Mouse (Mus musculus) adrenal gland, postnatal 4 days (tissue): ENCODE measurements around the gene Rbx1. TPM values are rescaled to one million over a fixed set of nuclear protein-coding genes. Genes with fewer than 3 reads are reported as not detected.
"Not testable (repeated sequence)": the region's sequence is repeated elsewhere in the genome, so short reads cannot be mapped to it uniquely, and the experiment has no call there.

Source experiments
- DNase-seq, 2 experiments: peaks; one replicate each; pipeline ENCODE4 v3.0.0; 2021 to 2022; ENCODE audit warnings: low spot score in 2 of 2, mixed read lengths in 2 of 2
- long read RNA-seq, 2 experiments: library from polyadenylated mRNA; stranded (forward); transcript quantifications; one replicate each; pipeline ENCODE4 v2.0.0; 2021
- total RNA-seq, 2 experiments: library from RNA; stranded (reverse); gene quantifications; 2 replicates each; pipeline ENCODE4 v1.2.3; 2021

Gene Rbx1
- 100 to 1,000 TPM; 154 to 155 TPM for total RNA-seq
- long read RNA-seq, experiment 1, transcript Rbx1-204 (5 exons, 651 nt), result minor isoform, 6 of 280 reads
- long read RNA-seq, experiment 1, transcript Rbx1-201 (5 exons, 1,675 nt), result major isoform, 245 of 280 reads
- long read RNA-seq, experiment 1, transcript Rbx1-203 (2 exons, 794 nt), result minor isoform, 22 of 280 reads
- long read RNA-seq, experiment 1, partial matches to known transcripts, result 5 of 280 reads
- long read RNA-seq, experiment 1, other reads (novel, unspliced or antisense), result 2 of 280 reads
- long read RNA-seq, experiment 2, transcript Rbx1-203 (2 exons, 794 nt), result minor isoform, 21 of 283 reads
- long read RNA-seq, experiment 2, transcript Rbx1-201 (5 exons, 1,675 nt), result major isoform, 233 of 283 reads
- long read RNA-seq, experiment 2, transcript Rbx1-204 (5 exons, 651 nt), result minor isoform, 13 of 283 reads
- long read RNA-seq, experiment 2, partial matches to known transcripts, result 10 of 283 reads
- long read RNA-seq, experiment 2, other reads (novel, unspliced or antisense), result 4 of 283 reads

DNA sequence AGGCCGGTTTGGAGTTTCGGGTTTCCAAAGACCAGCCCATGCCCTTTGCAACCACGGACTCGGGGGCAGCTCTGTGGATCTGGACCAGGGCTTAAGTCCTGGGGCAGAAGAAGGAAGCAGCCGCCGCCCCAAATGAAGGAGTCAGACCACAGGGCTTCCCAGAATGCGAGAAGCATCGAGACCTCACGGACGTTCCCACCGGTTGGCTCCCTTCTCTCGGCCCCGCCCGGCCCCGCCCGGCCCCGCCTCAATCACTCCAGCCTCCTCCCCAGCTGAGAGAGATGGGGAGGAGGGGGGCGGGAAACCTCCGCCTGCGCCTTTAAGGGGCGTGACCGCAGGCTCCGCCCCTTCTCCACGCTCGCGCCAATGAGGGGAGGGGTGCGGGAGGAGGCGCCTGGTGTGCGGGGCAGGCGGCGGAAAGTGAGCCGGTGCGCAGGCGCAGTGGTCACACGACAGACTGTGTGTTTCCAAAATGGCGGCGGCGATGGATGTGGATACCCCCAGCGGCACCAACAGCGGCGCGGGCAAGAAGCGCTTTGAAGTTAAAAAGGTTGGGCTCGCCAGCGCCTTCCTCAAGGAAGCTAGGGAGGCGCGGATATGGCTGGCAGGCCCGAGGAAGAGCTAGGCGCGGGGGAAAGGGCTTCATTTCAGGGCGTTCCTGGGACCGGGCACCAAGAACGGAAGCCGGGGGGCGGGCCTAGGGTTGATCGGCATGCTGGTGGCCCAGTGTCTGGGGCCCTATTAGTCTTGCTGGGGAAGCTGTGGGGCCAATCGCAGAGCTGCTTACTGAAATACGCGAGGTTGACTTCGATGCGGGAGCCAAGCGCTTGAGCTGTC is at the start of gene Rbx1:
TSS of gene Rbx1 (plus strand) at position 396 of the 837 bp plus-strand sequence.
- peak; percentile 97 to 98 for DNase-seq

DNA sequence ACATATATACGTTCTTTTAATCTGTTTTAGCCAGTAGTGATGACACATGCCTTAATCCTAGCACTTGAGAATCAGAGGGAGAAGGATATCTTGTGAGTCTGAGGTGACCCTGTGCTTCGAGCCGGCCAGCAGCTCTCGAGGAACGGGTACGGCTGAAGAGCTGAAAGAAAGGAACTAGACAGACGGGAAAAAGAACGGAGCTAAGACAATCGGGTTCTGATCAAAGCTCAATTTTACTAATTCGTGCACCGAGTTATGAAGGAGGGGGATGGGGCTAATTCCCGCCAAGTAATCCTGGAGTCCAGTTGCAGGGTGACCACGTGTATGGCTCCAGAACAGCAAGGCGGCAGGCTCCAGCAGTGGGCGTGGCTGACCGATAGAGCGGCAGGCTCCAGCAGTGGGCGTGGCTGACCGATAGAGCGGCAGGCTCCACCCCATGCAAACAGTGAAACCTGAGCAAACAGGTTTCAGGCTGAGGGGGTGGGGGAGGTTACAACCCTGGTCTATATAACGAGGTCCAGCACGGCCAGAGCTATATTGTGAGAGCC is 49.3 kb upstream of the Rbx1 start:
- peak in 1 of 2 experiments; percentile 33 for DNase-seq

DNA sequence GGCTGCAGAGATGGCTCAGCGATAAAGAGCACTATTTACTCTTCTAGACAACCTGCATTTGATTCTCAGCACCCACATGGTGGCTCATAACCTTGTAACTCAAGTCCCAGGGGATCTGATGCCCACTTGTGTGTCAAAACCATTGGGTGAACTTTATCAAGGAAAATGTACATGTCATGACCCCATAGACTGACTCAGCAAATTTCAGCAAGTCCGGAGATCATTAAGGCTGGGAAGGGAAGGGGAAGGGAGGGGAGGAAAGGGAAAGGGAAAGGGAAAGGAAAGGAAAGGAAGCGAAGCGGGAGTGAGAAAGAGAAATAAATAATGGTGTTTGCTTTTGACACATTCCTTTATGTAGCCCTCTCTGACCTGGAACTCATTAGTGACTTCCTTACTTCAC is 48.0 kb upstream of the Rbx1 start:
- no peak for DNase-seq

DNA sequence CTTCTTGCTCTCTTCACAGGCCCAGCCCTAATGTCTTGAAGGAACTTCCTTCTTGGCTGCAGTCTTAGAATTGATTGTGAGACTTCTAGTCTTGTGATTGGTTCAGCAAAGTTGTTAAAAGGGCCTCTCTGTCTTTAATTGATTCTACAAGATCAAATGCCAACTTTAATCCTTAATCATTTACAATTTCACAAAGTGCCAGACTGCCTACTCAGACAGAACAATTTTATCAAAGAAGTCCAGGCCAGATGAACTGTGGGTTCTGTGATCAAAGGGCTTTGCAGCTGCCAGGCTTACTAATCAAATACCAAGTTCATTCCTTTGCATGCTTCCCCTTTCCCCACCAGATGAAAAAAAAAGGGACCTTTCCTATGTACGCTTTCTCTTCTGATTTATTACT is 44.6 kb upstream of the Rbx1 start:
- no peak for DNase-seq

DNA sequence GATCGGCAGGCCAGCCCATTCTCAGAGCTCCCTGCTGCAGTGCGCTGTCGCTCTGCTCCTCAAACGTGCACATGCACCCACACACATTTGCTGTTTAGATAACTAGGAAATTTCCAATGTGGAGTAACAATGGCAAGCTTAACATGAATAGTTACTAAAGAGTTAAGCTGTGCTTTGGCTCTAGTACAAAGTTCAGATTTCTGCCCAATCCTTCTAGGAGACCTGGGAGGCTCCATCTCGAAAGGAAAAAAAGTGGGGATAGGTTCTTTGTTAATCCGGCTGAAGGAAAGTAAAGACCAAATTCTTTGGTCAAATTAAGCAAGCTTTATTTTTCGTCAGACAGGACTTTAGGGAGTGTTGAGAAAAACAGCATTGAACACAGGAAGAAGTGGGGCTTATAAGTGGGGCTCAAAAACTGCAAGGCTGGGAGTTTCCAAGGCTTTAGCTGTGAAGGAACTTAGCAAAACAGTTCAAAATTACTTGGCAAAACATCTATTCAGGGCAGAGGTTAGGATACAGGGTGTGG is 43.9 kb upstream of the Rbx1 start:
- DNase-seq, result no peak

DNA sequence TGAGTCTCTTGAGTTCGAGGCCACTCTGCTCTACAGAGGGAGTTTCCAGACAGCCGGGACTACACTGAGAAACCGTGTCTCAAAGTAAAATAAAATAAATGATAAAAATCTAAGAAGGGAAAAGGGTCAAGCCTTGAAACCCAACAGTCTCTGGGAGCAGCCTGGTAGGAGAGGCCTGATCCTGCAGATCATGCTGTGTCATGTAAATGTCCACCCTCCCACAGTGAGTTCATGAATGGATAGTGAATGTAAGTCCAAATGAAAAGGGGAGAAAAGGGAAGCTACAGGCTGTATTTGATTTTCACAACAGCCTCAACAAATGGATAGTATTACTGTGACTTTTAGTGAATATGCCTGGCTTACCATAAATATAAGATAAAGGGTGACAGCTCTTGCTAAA is 40.8 kb upstream of the Rbx1 start:
- DNase-seq, result no peak

DNA sequence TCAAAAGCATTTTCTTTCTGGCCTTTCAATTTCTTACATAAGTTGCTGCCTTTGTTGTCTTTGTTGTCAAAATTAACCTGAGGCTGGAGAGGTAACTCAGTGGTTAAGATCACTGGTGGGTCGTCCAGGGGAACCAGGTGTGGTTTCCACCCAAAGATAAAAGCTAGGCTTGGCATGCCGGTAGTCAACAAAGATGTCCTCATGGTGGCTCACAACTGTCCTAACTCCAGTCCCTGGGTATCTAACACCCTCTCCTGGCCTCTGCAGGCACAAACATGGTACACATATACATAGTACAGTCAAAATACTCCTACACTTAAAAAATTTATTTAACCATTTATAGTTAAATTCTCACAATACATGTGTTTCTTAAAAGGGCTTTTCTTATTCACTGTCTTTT is 38.1 kb upstream of the Rbx1 start:
- no peak for DNase-seq

DNA sequence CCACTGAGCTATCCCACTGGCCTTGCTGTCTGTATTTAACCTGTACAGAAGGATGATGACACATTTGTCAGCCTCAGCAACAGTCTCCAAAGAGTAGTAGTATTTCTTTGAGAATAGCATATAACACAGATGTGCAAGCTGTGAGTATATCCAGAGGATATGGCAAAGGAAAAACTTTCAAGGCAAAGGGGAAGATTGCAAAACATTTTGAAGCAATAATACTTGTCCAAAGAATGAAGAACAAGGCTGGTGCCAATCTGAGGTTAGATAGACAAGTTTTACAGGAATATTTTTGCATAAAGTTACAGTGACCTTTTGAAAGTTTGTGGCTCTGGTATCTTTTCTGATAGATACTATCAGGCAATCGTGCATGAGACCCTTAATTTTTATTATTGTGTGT is 34.9 kb upstream of the Rbx1 start:
- no peak for DNase-seq

DNA sequence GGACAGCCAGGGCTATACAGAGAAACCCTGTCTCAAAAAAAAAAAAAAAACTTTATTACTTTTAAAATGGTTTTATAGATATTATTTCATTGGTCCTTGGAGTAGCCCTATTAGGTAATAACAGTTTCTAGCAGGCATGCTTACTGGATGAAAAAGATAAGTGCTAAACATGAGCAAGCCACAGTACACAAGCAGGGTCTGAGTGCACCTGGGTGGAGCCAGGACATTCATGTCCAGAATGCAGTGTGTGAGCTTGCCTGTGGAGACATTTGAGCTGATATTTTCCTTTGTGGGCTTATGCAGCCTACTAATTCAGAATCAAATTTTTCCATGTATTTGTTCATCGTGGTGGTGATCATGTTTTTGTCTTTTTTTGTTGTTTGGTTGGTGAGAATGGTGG is 27.8 kb upstream of the Rbx1 start:
- DNase-seq, result no peak

DNA sequence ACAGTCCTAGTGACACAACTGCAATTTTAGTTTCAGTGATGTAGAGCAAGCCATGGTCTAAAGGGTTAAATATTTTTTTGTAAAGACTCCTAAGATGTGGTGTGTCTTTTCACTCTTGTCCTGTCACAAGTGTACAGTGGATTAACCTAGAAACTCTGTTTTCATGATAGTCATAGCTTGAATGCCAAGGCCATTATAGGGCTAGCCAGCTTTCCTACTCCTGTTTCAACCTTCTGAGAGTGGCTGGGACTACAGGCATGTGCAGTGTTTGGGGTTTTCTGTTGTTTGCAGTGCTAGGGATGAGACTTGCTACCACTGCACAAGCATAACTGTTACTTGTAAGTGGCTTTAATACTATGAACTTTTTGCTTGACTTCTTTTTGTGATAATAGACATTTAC is 26.9 kb upstream of the Rbx1 start:
- DNase-seq, result no peak

DNA sequence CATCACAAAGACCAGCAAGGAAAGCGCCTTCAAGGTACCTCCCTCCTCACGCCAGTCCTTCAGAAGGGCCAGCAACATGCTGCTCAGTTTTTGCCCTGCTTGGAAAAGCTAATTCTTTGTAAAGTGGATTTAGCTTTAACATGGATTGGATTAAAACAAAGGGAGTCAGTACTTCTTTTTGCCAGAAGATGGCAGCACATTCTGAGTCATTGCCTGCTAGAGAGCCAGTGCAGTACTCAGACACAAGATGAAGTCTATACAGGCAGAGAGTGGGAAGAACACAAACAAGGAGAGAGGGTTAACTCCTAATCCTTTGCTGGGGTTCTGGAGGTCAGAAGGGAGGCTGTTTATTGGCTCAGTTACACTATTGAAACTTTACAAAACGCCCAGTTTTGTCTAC is 17.6 kb upstream of the Rbx1 start:
- DNase-seq, result no peak

DNA sequence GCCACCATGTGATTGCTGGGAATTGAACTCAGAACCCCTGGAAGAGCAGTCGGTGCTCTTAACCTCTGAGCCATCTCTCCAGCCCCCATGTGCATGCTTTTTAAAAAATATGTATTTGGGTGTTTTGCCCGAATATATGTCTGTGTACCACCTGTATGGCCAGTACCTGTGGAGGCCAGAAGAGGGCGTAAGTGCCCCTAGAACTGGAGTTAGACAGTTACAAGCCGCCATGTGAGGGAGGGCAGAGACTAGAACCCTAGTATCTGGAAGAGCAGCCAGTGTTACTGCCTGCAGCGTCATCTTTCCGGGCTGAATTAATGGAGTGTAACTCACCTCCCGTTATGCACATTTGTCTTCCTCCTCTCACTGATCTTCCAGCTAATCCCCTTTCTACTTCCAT is 4.6 kb upstream of the Rbx1 start:
- DNase-seq, result no peak

DNA sequence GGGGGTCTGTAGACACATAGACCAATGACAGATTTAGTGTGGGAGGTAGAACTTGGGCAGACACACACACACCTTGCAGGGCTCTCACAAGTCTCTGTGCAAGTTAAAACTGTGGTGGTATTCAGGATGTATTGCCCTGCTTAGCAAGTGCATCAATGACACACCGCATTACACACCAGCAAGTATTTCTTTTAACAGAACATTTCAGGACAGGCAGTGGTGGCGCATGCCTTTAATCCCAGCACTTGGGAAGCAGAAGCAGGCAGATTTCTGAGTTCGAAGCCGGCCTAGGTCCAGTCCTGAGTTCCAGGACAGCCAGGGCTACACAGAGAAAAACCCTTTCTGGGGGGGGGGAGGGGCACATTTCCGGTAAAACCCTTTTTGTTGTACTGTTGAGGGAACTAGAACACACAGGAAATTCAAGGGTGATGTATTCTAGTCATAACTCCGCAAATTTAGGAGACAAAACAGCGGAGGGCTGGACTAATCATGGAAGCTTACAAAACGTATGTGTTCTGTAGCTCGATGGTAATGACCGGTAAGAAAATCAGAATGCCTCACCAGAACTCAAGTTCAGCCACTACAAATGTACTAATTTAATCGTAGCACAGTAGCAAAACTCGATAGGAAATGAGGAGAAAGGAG is 958 bp upstream of the Rbx1 start:
- no peak for DNase-seq

DNA sequence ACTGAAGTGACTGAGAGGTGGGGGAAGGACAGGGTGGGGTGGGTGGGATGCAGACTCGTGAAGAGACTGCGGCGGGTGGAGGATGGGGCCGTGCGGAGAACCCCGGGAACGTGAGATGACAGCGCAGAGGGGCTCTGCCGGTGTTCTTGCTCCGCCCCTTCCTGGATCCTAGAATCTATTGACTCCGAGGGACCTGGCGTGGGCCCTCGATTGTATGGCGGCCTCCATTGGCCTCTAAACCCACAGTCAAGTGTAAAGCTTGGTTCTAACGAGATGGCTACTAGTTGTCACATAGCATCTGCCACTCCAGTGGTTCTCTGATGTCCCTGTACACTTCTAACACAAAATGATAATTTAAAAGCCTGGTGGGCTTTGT is 630 bp downstream of the Rbx1 start:
- no peak for DNase-seq

DNA sequence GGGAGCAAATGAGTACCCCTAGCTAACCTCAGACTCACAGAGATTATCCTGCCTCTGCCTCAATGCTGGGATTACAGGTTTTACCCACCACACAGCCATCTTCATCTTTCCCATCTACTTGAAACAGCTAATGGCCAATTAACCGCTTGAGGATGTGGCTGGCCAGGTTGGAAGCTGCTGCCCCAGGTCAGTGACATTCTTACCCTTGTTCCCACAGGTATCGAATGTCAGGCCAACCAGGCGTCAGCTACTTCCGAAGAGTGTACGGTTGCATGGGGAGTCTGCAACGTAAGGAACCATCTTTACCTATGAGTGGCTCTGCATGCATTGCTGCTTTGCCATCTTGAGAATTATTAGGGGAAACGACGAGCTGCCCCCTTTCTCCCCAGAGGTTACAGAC is 4.6 kb downstream of the Rbx1 start:
- no peak for DNase-seq

DNA sequence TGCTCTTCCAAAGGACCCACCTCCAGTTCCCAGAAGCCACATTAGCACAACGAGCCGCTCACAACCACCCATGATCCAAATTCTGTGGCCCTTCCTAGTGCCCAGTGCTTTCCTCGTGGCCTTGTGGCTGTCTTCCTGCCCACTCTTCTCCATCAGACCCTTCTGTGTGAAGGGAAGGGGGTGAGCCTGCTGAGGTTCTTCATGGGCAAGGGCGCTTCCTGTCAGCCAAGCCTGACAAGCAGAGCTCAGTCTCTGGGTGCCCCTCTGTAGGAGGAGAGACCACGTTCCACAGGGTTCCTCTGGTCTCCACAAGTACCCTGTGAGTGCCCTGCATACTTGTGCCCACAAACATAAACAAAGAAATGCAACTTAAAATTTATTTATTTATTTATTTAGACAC is 6.2 kb downstream of the Rbx1 start:
- DNase-seq, result no peak

DNA sequence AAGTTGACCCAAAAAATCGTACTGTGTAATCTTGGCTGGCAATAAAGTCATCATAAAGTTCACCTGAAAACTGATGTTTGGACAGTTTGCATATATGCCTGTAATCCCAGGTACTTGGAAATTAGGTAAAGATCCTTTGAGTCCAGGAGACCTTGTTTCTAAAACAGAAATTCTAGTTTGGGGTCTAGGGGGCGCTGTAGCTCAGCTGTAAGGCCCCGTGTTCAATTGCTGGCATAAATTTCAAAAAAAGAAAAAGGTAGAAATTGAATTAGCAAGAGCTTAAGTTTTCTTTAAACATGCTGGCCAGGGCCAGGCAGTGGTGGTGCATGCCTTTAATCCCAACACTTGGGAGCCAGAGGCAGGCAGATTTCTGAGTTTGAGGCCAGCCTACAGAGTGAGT is 9.6 kb downstream of the Rbx1 start:
- no peak for DNase-seq

DNA sequence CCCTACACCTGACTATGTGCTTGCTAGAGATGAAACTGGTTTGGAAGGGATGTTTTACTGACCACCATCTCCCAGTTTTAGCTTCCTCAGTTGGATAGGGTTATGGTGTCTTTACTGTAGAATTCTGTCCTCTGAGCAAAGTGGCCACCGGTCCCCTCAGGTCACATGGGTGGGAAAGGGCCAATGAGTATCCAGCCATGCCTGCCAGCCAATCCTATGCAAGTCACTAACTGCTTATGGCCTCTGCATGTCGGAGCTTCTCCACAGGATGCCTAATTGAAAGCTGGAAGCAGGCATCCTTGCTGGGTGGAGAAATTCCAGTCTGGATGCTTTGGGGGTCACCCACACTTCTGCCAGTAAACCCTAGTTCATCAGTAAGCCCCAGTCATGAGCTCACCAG is 10.5 kb downstream of the Rbx1 start:
- DNase-seq, result no peak

DNA sequence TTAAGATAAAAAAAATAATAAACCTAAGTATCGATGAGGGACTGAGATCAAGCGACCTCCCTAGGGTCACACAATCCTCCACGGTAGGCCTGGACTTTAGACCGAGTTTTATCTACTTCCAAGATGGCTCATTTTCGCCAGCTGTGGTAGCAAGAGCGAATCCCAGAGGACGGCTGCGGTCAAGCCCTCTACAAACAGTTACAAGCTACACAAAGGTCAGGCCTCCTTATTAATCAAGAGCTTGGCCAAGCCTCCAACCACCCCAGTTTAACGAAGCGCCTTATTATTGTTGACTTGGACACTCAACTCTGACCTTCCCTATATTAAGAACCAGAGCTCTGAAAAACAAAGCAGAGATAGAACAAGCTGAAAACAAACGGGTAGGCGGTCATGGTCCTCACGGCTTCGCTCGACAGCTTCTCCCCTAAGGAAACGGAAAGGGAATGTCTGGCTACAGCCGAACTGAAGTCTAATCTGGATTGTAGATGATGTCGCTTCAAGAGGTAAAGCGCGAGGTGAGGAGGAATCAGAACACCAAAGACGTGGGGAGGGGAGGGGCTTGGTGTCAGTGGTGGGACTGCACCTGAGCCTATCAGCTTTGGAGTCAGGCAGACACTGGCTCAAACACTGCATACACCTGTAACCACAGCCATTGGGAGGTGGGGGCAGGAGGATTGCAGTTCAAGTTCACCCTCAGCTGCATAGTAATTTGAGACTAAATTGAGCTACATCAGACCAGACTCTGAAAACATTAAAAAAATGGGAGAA is 13.5 kb downstream of the Rbx1 start:
- DNase-seq, result no peak

DNA sequence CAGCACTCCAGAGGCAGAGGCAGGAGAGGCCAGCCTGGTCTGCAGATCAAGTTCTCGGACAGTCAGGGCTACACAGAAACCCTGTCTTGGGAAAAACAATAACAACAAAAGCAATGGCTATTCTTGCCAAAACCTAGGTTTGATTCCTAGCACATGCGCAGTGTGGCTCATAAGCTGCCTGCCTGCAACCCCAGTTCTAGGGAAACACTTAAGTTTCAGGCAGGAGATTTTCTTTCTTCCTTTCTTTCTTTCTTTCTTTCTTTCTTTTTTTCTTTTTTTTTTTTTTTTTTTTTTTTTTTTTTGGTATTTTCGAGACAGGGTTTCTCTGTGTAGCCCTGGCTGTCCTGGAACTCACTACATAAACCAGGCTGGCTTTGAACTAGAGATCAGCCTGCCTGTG is 14.2 kb downstream of the Rbx1 start:
- not testable (repeated sequence) for DNase-seq

DNA sequence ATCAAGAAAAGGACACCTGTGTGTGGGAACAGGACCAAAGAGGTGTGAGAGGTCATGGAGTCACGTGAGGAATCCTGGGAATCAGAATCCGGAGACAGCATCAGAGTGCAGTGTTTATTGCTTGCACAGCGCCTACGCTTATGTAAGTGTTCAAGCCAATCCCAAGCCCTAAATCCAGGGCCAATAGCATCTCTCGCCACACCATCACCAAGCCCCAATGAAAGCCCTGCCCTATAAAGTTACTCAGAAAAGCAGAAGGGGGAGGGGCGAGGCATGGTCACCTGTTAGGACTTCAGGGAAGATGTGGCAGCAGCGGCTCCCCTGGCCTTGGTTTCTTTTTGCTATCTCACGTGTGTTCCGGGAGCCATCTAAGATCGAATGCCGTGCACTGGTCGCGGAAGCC is 14.9 kb downstream of the Rbx1 start:
- DNase-seq, result no peak
